Mouse (Mus musculus): ENCODE results near the gene Olfr868. TPM values are rescaled to one million over a fixed set of nuclear protein-coding genes. Genes with fewer than 3 reads are reported as not detected.

The Olfr868 gene
- not detected for polyA plus RNA-seq (2014; fragmentation: Illumina TruSeq; extraction: RNeasy Lipid Tissue Mini Kit (QIAGEN cat#74804); ENCODE audit: low read depth, low replicate concordance)

GRCm38 (mm10) chr9:20098326-20098725, at the start of gene Olfr868:
Gene Olfr868 (plus strand): TSS chr9:20098626.

GRCm38 (mm10) chr9:20057462-20057861, 41.0 kb upstream of the Olfr868 start, which contains the start of gene Olfr867:
Gene Olfr867 (minus strand): TSS chr9:20057562.

GRCm38 (mm10) chr9:20128709-20129108, 30.3 kb downstream of the Olfr868 start, which contains the start of gene Olfr869:
Gene Olfr869 (plus strand): TSS chr9:20129009.

Other genes starting within 250 kb of the Olfr868 start
- not detected for gene Olfr860, start 248.9 kb upstream of the Olfr868 start, polyA plus RNA-seq (2014; fragmentation: Illumina TruSeq; extraction: RNeasy Lipid Tissue Mini Kit (QIAGEN cat#74804); ENCODE audit: low read depth, low replicate concordance)
- not detected for gene Olfr862, start 210.6 kb upstream of the Olfr868 start, polyA plus RNA-seq (2014; fragmentation: Illumina TruSeq; extraction: RNeasy Lipid Tissue Mini Kit (QIAGEN cat#74804); ENCODE audit: low read depth, low replicate concordance)
- gene Olfr77, start 181.8 kb upstream of the Olfr868 start, polyA plus RNA-seq (2014; fragmentation: Illumina TruSeq; extraction: RNeasy Lipid Tissue Mini Kit (QIAGEN cat#74804); ENCODE audit: low read depth, low replicate concordance) = not detected
- not detected for gene Olfr866, start 70.6 kb upstream of the Olfr868 start, polyA plus RNA-seq (2014; fragmentation: Illumina TruSeq; extraction: RNeasy Lipid Tissue Mini Kit (QIAGEN cat#74804); ENCODE audit: low read depth, low replicate concordance)
- not detected for gene Olfr867, start 41.1 kb upstream of the Olfr868 start, polyA plus RNA-seq (2014; fragmentation: Illumina TruSeq; extraction: RNeasy Lipid Tissue Mini Kit (QIAGEN cat#74804); ENCODE audit: low read depth, low replicate concordance)
- gene Olfr869, start 30.4 kb downstream of the Olfr868 start, polyA plus RNA-seq (2014; fragmentation: Illumina TruSeq; extraction: RNeasy Lipid Tissue Mini Kit (QIAGEN cat#74804); ENCODE audit: low read depth, low replicate concordance) = not detected
- not detected for gene Olfr870, start 75.4 kb downstream of the Olfr868 start, polyA plus RNA-seq (2014; fragmentation: Illumina TruSeq; extraction: RNeasy Lipid Tissue Mini Kit (QIAGEN cat#74804); ENCODE audit: low read depth, low replicate concordance)
- gene Olfr871, start 113.6 kb downstream of the Olfr868 start, polyA plus RNA-seq (2014; fragmentation: Illumina TruSeq; extraction: RNeasy Lipid Tissue Mini Kit (QIAGEN cat#74804); ENCODE audit: low read depth, low replicate concordance) = not detected
- 1.4 TPM for gene Olfr872, start 138.5 kb downstream of the Olfr868 start, polyA plus RNA-seq (2014; fragmentation: Illumina TruSeq; extraction: RNeasy Lipid Tissue Mini Kit (QIAGEN cat#74804); ENCODE audit: low read depth, low replicate concordance)
- 0.91 TPM for gene Olfr39, start 183.7 kb downstream of the Olfr868 start, polyA plus RNA-seq (2014; fragmentation: Illumina TruSeq; extraction: RNeasy Lipid Tissue Mini Kit (QIAGEN cat#74804); ENCODE audit: low read depth, low replicate concordance)
- 0.57 TPM for gene Olfr873, start 199.9 kb downstream of the Olfr868 start, polyA plus RNA-seq (2014; fragmentation: Illumina TruSeq; extraction: RNeasy Lipid Tissue Mini Kit (QIAGEN cat#74804); ENCODE audit: low read depth, low replicate concordance)
- not detected for gene Olfr18, start 237.5 kb downstream of the Olfr868 start, polyA plus RNA-seq (2014; fragmentation: Illumina TruSeq; extraction: RNeasy Lipid Tissue Mini Kit (QIAGEN cat#74804); ENCODE audit: low read depth, low replicate concordance)

Measured in testis, adult 10 weeks (tissue).